Mouse (Mus musculus): ENCODE measurements around the gene Tctn1. TPM values are rescaled to one million over a fixed set of nuclear protein-coding genes. Genes with fewer than 3 reads are reported as not detected.

Gene Tctn1
- total and polyA plus RNA-seq, 2 experiments from 2014 or later: 5.8 to 30.0 TPM

GRCm38 (mm10) chr5:122192347-122192746 lies 71.9 kb downstream of the Tctn1 start:
- Histone ChIP-seq H3K4me3 (ENCODE audit: low read depth, low read length) (no peak overlapping the region), H3K36me3 (ENCODE audit: insufficient read depth, low read length) (no peaks in the 10 kb centered on the region), H3K27ac (ENCODE audit: low read depth, low read length) (no peak overlapping the region), H3K9ac (replicated peaks; ENCODE audit: low read length, poor library complexity, severe bottlenecking) (no peak overlapping the region), H3K4me1 (ENCODE audit: insufficient read depth, low read length) (no peaks in the 10 kb centered on the region), H3K4me2 (ENCODE audit: low read depth, low read length, poor library complexity, severe bottlenecking) (no peak overlapping the region), H3K9me3 (ENCODE audit: low read length) (no peaks in the 10 kb centered on the region), H3K27me3 (ENCODE audit: insufficient read depth, low read length) (no peaks in the 10 kb centered on the region)
- TF ChIP-seq CTCF (IDR thresholded peaks at IDR 0.05): no peak
- 49% methylated on average over 3 of the region's 4 CpGs for WGBS
- ATAC-seq (ENCODE audit: low FRiP score) (no peak), DNase-seq (ENCODE audit: low spot score) (no peak)

DNA sequence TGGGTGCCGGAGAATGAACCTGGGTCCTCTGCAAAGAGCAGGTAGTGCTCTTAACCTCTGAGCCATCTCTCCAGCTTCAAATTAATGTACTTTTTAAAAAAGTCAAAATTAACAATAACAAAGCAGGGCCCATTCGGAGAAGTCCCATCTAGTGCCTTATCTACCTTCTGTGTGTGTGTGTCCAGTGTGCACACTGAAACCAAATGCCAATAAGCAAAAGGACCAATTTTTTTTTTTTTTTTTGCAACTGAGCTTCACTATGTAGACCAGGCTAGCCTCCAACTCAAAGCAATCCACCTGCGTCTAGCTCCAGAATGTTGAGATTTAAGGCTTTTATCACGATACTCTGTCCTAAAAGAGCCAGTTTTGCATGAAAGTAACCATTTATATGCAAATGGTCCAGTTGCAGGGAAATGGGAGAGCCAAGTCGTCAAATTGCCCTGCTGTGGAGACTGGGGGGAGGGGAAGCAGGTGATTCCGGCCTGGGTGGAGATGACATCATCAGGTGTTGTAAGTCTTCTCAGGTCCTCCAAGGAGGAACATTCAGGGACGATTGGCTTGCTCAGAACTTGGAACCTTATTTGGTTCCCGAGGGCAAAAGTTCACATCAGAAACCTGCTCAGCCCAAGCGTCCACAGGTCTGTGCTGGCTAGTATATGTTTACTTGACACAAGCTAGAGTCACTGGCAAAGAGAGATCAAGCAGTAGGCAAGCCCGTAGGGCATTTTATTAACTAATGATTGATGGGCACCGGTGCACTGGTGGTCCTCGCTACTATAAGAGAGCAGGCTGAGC lies 72.8 kb downstream of the Tctn1 start:
- Histone ChIP-seq H3K27ac (ENCODE audit: low read depth, low read length) (no peak overlapping the region), H3K4me1 (ENCODE audit: insufficient read depth, low read length) (no peaks in the 10 kb centered on the region), H3K9ac (replicated peaks; ENCODE audit: low read length, poor library complexity, severe bottlenecking) (no peak overlapping the region), H3K4me3 (ENCODE audit: low read depth, low read length) (no peak overlapping the region), H3K36me3 (ENCODE audit: insufficient read depth, low read length) (no peaks in the 10 kb centered on the region), H3K27me3 (ENCODE audit: insufficient read depth, low read length) (no peaks in the 10 kb centered on the region), H3K9me3 (ENCODE audit: low read length) (no peaks in the 10 kb centered on the region), H3K4me2 (ENCODE audit: low read depth, low read length, poor library complexity, severe bottlenecking) (no peak overlapping the region)
- WGBS: 75% methylated on average over 12 of the region's 12 CpGs
- no peak for ATAC-seq (ENCODE audit: low FRiP score)
- DNase-seq (ENCODE audit: low spot score): no peak
- no peak for TF ChIP-seq CTCF (IDR thresholded peaks at IDR 0.05)

DNA sequence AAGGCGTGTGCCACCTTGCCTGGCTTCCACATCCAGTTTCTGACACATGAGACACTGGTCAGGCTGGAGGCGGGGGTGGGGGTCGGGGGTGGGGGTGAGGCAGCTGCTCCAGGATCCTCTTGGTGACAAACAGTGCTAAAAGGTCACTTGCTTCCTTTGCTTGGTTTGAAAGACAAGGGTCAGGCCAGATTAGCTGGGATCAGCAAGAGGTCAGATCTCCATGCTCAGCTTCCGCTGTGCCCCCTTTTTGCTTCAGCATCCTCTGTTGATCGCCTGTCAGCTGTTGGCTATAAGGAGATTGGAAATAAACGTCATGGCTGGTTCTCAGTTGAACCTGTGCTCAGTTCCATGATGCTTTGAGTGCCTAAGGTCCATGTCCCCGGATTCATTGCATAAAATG lies 73.8 kb downstream of the Tctn1 start:
- WGBS: 51% methylated on average over 7 of the region's 7 CpGs
- H3K9me3 ChIP-seq (ENCODE audit: low read length): no peaks in the 10 kb centered on the region
- H3K27me3 ChIP-seq (ENCODE audit: insufficient read depth, low read length): no peaks in the 10 kb centered on the region
- no peaks in the 10 kb centered on the region for H3K4me1 ChIP-seq (ENCODE audit: insufficient read depth, low read length)
- H3K4me3 ChIP-seq (ENCODE audit: low read depth, low read length): no peak overlapping the region
- TF ChIP-seq CTCF (IDR thresholded peaks at IDR 0.05): no peak
- H3K4me2 ChIP-seq (ENCODE audit: low read depth, low read length, poor library complexity, severe bottlenecking): no peak overlapping the region
- ATAC-seq (ENCODE audit: low FRiP score): no peak
- no peak overlapping the region for H3K9ac ChIP-seq (replicated peaks; ENCODE audit: low read length, poor library complexity, severe bottlenecking)
- H3K36me3 ChIP-seq (ENCODE audit: insufficient read depth, low read length): no peaks in the 10 kb centered on the region
- no peak for DNase-seq (ENCODE audit: low spot score)
- no peak overlapping the region for H3K27ac ChIP-seq (ENCODE audit: low read depth, low read length)

DNA sequence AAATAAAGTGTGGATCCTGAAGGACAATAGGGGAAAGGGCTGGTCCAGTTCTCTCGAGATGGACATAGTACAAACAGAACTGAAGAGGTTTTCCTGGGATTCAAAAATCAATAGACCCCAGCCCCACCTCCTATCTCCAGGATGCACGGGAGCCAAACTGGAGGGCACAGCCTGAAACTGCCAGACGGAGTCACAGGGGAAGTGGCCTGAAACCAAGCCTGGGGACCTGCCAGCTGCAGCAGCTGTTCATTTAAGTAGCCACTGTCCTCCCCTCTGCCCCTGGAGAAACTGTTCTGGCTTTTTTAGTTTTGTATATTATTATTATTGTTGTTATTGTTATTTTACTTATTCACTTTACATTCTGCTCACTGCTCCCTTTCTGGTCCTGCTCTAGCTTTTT lies 75.1 kb downstream of the Tctn1 start:
- 61% methylated on average over 3 of the region's 3 CpGs for WGBS

More for the DNA sequence above, 75.1 kb downstream of the Tctn1 start:
- no peaks in the 10 kb centered on the region for H3K27me3 ChIP-seq (ENCODE audit: insufficient read depth, low read length)
- H3K27ac ChIP-seq (ENCODE audit: low read depth, low read length): no peak overlapping the region
- no peak for ATAC-seq (ENCODE audit: low FRiP score)
- H3K36me3 ChIP-seq (ENCODE audit: insufficient read depth, low read length): no peaks in the 10 kb centered on the region
- no peaks in the 10 kb centered on the region for H3K9me3 ChIP-seq (ENCODE audit: low read length)
- no peaks in the 10 kb centered on the region for H3K4me1 ChIP-seq (ENCODE audit: insufficient read depth, low read length)
- H3K4me3 ChIP-seq (ENCODE audit: low read depth, low read length): no peak overlapping the region
- no peak for TF ChIP-seq CTCF (IDR thresholded peaks at IDR 0.05)
- DNase-seq (ENCODE audit: low spot score): no peak
- no peak overlapping the region for H3K9ac ChIP-seq (replicated peaks; ENCODE audit: low read length, poor library complexity, severe bottlenecking)
- no peak overlapping the region for H3K4me2 ChIP-seq (ENCODE audit: low read depth, low read length, poor library complexity, severe bottlenecking)

Other genes starting within 250 kb of the Tctn1 start
- 40.1 and 40.2 TPM in 2 replicates for gene Cux2, start 214.4 kb downstream of the Tctn1 start, total RNA-seq (2014; rRNA removed)
- 15.4 and 17.4 TPM in 2 replicates for gene Cux2, start 214.4 kb downstream of the Tctn1 start, polyA plus RNA-seq (2015; fragmentation: Nextera tagmentation; extraction: Ambion mirVana)
- 0.55 and 0.99 TPM in 2 replicates for gene Myl2, start 163.5 kb downstream of the Tctn1 start, total RNA-seq (2014; rRNA removed)
- gene Myl2, start 163.5 kb downstream of the Tctn1 start, polyA plus RNA-seq (2015; fragmentation: Nextera tagmentation; extraction: Ambion mirVana): 4.4 and 4.6 TPM in 2 replicates
- 0.52 TPM in 1 of 2 replicates, not detected in the other for gene Ccdc63, start 123.6 kb downstream of the Tctn1 start, total RNA-seq (2014; rRNA removed)
- gene Ccdc63, start 123.6 kb downstream of the Tctn1 start, polyA plus RNA-seq (2015; fragmentation: Nextera tagmentation; extraction: Ambion mirVana): not detected in 2 replicates
- gene Ppp1cc, start 106.2 kb downstream of the Tctn1 start, total RNA-seq (2014; rRNA removed): 206 and 221 TPM in 2 replicates
- gene Ppp1cc, start 106.2 kb downstream of the Tctn1 start, polyA plus RNA-seq (2015; fragmentation: Nextera tagmentation; extraction: Ambion mirVana): 154 and 164 TPM in 2 replicates
- 2.0 and 2.2 TPM in 2 replicates for gene Hvcn1, start 57.7 kb downstream of the Tctn1 start, total RNA-seq (2014; rRNA removed)
- gene Hvcn1, start 57.7 kb downstream of the Tctn1 start, polyA plus RNA-seq (2015; fragmentation: Nextera tagmentation; extraction: Ambion mirVana): 1.3 and 1.6 TPM in 2 replicates
- gene Pptc7, start 19.9 kb upstream of the Tctn1 start, total RNA-seq (2014; rRNA removed): 19.3 and 22.7 TPM in 2 replicates
- gene Pptc7, start 19.9 kb upstream of the Tctn1 start, polyA plus RNA-seq (2015; fragmentation: Nextera tagmentation; extraction: Ambion mirVana): 5.6 and 6.7 TPM in 2 replicates
- 16.9 and 17.8 TPM in 2 replicates for gene Rad9b, start 89.8 kb upstream of the Tctn1 start, total RNA-seq (2014; rRNA removed)
- gene Rad9b, start 89.8 kb upstream of the Tctn1 start, polyA plus RNA-seq (2015; fragmentation: Nextera tagmentation; extraction: Ambion mirVana): 18.1 and 21.8 TPM in 2 replicates
- 137 and 149 TPM in 2 replicates for gene Vps29, start 89.9 kb upstream of the Tctn1 start, total RNA-seq (2014; rRNA removed)
- 366 and 368 TPM in 2 replicates for gene Vps29, start 89.9 kb upstream of the Tctn1 start, polyA plus RNA-seq (2015; fragmentation: Nextera tagmentation; extraction: Ambion mirVana)
- 20.8 and 37.9 TPM in 2 replicates for gene Gpn3, start 107.4 kb upstream of the Tctn1 start, total RNA-seq (2014; rRNA removed)
- 41.8 and 44.4 TPM in 2 replicates for gene Gpn3, start 107.4 kb upstream of the Tctn1 start, polyA plus RNA-seq (2015; fragmentation: Nextera tagmentation; extraction: Ambion mirVana)
- 131 and 139 TPM in 2 replicates for gene Fam216a, start 107.9 kb upstream of the Tctn1 start, total RNA-seq (2014; rRNA removed)
- 156 and 160 TPM in 2 replicates for gene Fam216a, start 107.9 kb upstream of the Tctn1 start, polyA plus RNA-seq (2015; fragmentation: Nextera tagmentation; extraction: Ambion mirVana)
- 162 and 188 TPM in 2 replicates for gene Arpc3, start 127.4 kb upstream of the Tctn1 start, total RNA-seq (2014; rRNA removed)
- gene Arpc3, start 127.4 kb upstream of the Tctn1 start, polyA plus RNA-seq (2015; fragmentation: Nextera tagmentation; extraction: Ambion mirVana): 134 and 137 TPM in 2 replicates
- 29.3 and 34.3 TPM in 2 replicates for gene Anapc7, start 157.2 kb upstream of the Tctn1 start, total RNA-seq (2014; rRNA removed)
- gene Anapc7, start 157.2 kb upstream of the Tctn1 start, polyA plus RNA-seq (2015; fragmentation: Nextera tagmentation; extraction: Ambion mirVana): 42.8 and 43.5 TPM in 2 replicates
- gene Atp2a2, start 237.8 kb upstream of the Tctn1 start, total RNA-seq (2014; rRNA removed): 202 and 210 TPM in 2 replicates
- 40.4 and 45.2 TPM in 2 replicates for gene Atp2a2, start 237.8 kb upstream of the Tctn1 start, polyA plus RNA-seq (2015; fragmentation: Nextera tagmentation; extraction: Ambion mirVana)

All from midbrain, postnatal 0 days (tissue).